Mouse (Mus musculus) testis, postnatal 14 days (tissue): ENCODE measurements around the gene Gm7942.
"Not testable (repeated sequence)": the region's sequence is repeated elsewhere in the genome, so short reads cannot be mapped to it uniquely, and the experiment has no call there.

Source experiments
- DNase-seq: peaks from one replicate; pipeline ENCODE4 v3.0.0; 2021; ENCODE audit warnings: low spot score

The Gm7942 gene

DNA sequence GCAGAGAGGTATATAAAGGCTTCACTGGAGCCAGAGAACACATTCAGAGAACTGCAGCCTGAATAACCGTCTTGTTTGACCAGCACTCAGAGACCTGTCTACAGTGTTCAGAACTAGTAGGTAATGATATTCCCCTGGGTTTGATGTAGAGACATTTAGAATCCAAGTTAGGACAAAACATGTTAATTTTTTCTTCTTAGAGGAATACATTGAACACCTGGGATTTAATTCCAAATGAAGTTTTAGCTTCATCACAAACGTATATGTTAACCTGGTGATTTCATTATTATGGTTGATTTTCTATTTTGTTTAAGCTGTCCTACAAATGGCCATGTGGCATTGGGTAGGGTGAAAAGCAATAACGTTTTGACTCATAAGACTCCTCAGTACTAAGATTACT is at the start of gene Gm7942:
Gene Gm7942, plus strand, starts transcription at position 301 of the 400 bp plus-strand sequence.
- not testable (repeated sequence) for DNase-seq
